In the genomic region with DNA sequence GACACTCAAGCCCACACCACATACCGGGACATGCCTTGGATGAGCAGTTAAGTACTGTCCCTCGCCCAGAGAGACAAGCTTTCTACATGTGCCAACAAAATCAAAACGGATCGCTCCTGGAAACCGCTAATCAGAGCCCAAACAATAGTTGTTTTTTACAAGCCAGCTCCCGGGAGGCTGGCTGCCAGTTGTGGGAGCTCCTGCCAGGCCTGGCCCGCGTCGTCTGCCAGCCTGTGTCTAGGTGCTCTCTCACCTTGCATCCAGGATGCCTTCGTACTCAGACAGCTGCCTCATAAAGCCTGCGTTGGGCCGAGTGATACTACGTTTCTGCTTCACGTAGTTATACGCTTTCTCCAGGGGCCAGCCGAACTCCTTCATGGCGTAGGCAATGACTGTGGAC, we compare ENCODE assay signal across 16 mouse cellular contexts. TPM values are rescaled to one million over a fixed set of nuclear protein-coding genes. Genes with fewer than 3 reads are reported as not detected.
DNase-seq lines count a peak whose midpoint lies in the region; ATAC-seq and TF ChIP-seq lines count a peak whose summit lies in the region.
"Had no signal": no experiment of that assay in that cellular context is flagged by ENCODE, and none has a peak within 500 bp of the region (broad histone marks: within the 10 kb centered on the region; RNA-seq: fewer than 3 reads in every experiment).

No protein-coding gene starts in this region.

- DNase-seq in forebrain, embryonic 10.5 days (ENCODE audit: extremely low spot score, low spot score), result no peak
- DNase-seq in layer of hippocampus, adult 2 months (ENCODE audit: low spot score in 2 of 2), result no peak
- no peak for DNase-seq in layer of hippocampus, adult 11-12 months (ENCODE audit: low spot score)
- DNase-seq in brain, embryonic 14.5 days (ENCODE audit: low read depth), result peak; percentile 66
- peak; percentile 55 for DNase-seq in forebrain, embryonic 14.5 days (ENCODE audit: low spot score)
- no peak for DNase-seq in thymus, postnatal 4 days
- no peak for DNase-seq in left cerebral cortex, adult 2 months (ENCODE audit: extremely low spot score in 1 of 2, low spot score in 2 of 2)
- DNase-seq: kidney, postnatal 25 days; lung, postnatal 4 days had no signal

- H3K36me3 ChIP-seq in forebrain, embryonic 10.5 days (replicated peaks), result peaks cover 94% of the 10 kb centered on the region
- H3K36me3 ChIP-seq in forebrain, embryonic 12.5 days (replicated peaks), result peaks cover 80% of the 10 kb centered on the region
- peaks cover 66% of the 10 kb centered on the region for H3K36me3 ChIP-seq in forebrain, embryonic 14.5 days (ENCODE audit: control insufficient read depth, insufficient read depth, low read length)

- H3K9me3 ChIP-seq in forebrain, embryonic 10.5 days, result no peaks in the 10 kb centered on the region
- no peaks in the 10 kb centered on the region for H3K9me3 ChIP-seq in forebrain, embryonic 12.5 days
- no peaks in the 10 kb centered on the region for H3K9me3 ChIP-seq in forebrain, embryonic 14.5 days (replicated peaks; ENCODE audit: control insufficient read depth, low read length)
- H3K9me3 ChIP-seq: intestine, embryonic 15.5 days; liver, embryonic 15.5 days had no signal

- H3K27me3 ChIP-seq in forebrain, embryonic 10.5 days (ENCODE audit: poor library complexity, severe bottlenecking), result no peaks in the 10 kb centered on the region
- no peaks in the 10 kb centered on the region for H3K27me3 ChIP-seq in forebrain, embryonic 12.5 days
- no peaks in the 10 kb centered on the region for H3K27me3 ChIP-seq in forebrain, embryonic 14.5 days (replicated peaks; ENCODE audit: control insufficient read depth, insufficient read depth, low read length)
- H3K27me3 ChIP-seq: intestine, embryonic 15.5 days; liver, embryonic 15.5 days had no signal

- no peak for ATAC-seq in forebrain, embryonic 12.5 days (ENCODE audit: low FRiP score)
- ATAC-seq in forebrain, embryonic 14.5 days, result no peak
- ATAC-seq: intestine, embryonic 15.5 days; midbrain, embryonic 16.5 days had no signal

- no peak overlapping the region for H3K4me3 ChIP-seq in forebrain, embryonic 10.5 days
- no peak overlapping the region for H3K4me3 ChIP-seq in forebrain, embryonic 12.5 days (replicated peaks)
- H3K4me3 ChIP-seq in layer of hippocampus, adult 2 months, result no peak overlapping the region
- H3K4me3 ChIP-seq in forebrain, embryonic 14.5 days (ENCODE audit: low read depth, low read length), result no peak overlapping the region
- no peak overlapping the region for H3K4me3 ChIP-seq in left cerebral cortex, adult 2 months
- H3K4me3 ChIP-seq: intestine, embryonic 15.5 days; liver, embryonic 15.5 days had no signal

- H3K9ac ChIP-seq in forebrain, embryonic 12.5 days, result no peak overlapping the region
- no peak overlapping the region for H3K9ac ChIP-seq in forebrain, embryonic 14.5 days (ENCODE audit: low read length)
- H3K9ac ChIP-seq: intestine, embryonic 15.5 days; liver, embryonic 15.5 days had no signal

- TF ChIP-seq CTCF in layer of hippocampus, adult 2 months (conservative IDR thresholded peaks at IDR 0.05), result no peak
- no peak for TF ChIP-seq CTCF in brain, embryonic 14.5 days (IDR thresholded peaks at IDR 0.05; ENCODE audit: borderline replicate concordance, extremely low read depth, insufficient read depth, insufficient read length)
- TF ChIP-seq CTCF in left cerebral cortex, adult 2 months (IDR thresholded peaks at IDR 0.05), result no peak

- H3K4me1 ChIP-seq in forebrain, embryonic 10.5 days, result no peaks in the 10 kb centered on the region
- H3K4me1 ChIP-seq in forebrain, embryonic 12.5 days, result no peaks in the 10 kb centered on the region
- H3K4me1 ChIP-seq in forebrain, embryonic 14.5 days (ENCODE audit: control insufficient read depth, insufficient read depth, low read length), result no peaks in the 10 kb centered on the region

- H3K27ac ChIP-seq in forebrain, embryonic 10.5 days, result 0 out of 2 replicates have a peak overlapping the region, but pooled peaks have one; percentile 53
- H3K27ac ChIP-seq in forebrain, embryonic 12.5 days, result no peak overlapping the region
- H3K27ac ChIP-seq in layer of hippocampus, adult 2 months, result peak overlapping the region; percentile 8; the same call in 1 of the 2 replicates
- peak overlapping the region; percentile 80 for H3K27ac ChIP-seq in forebrain, embryonic 14.5 days (ENCODE audit: low read depth, low read length)
- H3K27ac ChIP-seq in left cerebral cortex, adult 2 months, result no peak overlapping the region
- H3K27ac ChIP-seq: intestine, embryonic 15.5 days had no signal

- 96% methylated on average over 17 of the region's 17 CpGs for WGBS in forebrain, embryonic 10.5 days
- 89% methylated on average over 17 of the region's 17 CpGs for WGBS in forebrain, embryonic 12.5 days
- 64% methylated on average over 17 of the region's 17 CpGs for WGBS in forebrain, embryonic 14.5 days

- no peak overlapping the region for H3K4me2 ChIP-seq in forebrain, embryonic 12.5 days
- H3K4me2 ChIP-seq in forebrain, embryonic 14.5 days (ENCODE audit: low read length), result no peak overlapping the region
- H3K4me2 ChIP-seq: intestine, embryonic 15.5 days; liver, embryonic 15.5 days had no signal

- no peak for TF ChIP-seq POLR2A in brain, embryonic 14.5 days (IDR thresholded peaks at IDR 0.05; ENCODE audit: borderline replicate concordance, extremely low read depth, insufficient read depth, insufficient read length, poor library complexity, severe bottlenecking)

- intact Hi-C loops in left cerebral cortex, adult 2 months (cut with DNase I), result loop anchor here (5.0 to 10.0 kb wide), 2 partner anchors 43 to 585 kb away; a partner anchor contains a TSS

RNA-seq across cellular contexts. Expression of a gene that starts 41.6 kb away (rescaled TPM):
- polyA plus RNA-seq in forebrain, embryonic 10.5 days (2016; fragmentation: Nextera tagmentation; extraction: Ambion mirVana), result 209 and 210 TPM in 2 replicates
- 256 and 277 TPM in 2 replicates for polyA plus RNA-seq in forebrain, embryonic 12.5 days (2016; fragmentation: Nextera tagmentation; extraction: Ambion mirVana)
- total RNA-seq in layer of hippocampus, adult 2 months (2021), result 100 to 1,000 TPM in 1 of 2 experiments, 10 to 100 TPM in 1; 95.2 to 101 TPM
- polyA plus RNA-seq in brain, embryonic 14.5 days (2012; rRNA removed), result 136 and 202 TPM in 2 replicates
- 169 and 193 TPM in 2 replicates for polyA plus RNA-seq in forebrain, embryonic 14.5 days (2014; fragmentation: Nextera tagmentation; extraction: Ambion mirVana)
- total RNA-seq in left cerebral cortex, adult 2 months (2021), result 10 to 100 TPM; 77.9 to 84.3 TPM

RNA-seq across cellular contexts. Expression of a gene that starts 43.6 kb away (rescaled TPM):
- 13.9 and 17.5 TPM in 2 replicates for polyA plus RNA-seq in forebrain, embryonic 10.5 days (2016; fragmentation: Nextera tagmentation; extraction: Ambion mirVana)
- 19.0 and 19.9 TPM in 2 replicates for polyA plus RNA-seq in forebrain, embryonic 12.5 days (2016; fragmentation: Nextera tagmentation; extraction: Ambion mirVana)
- 10 to 100 TPM; 25.8 to 28.1 TPM for total RNA-seq in layer of hippocampus, adult 2 months (2021)
- polyA plus RNA-seq in brain, embryonic 14.5 days (2012; rRNA removed), result 12.2 and 19.2 TPM in 2 replicates
- polyA plus RNA-seq in forebrain, embryonic 14.5 days (2014; fragmentation: Nextera tagmentation; extraction: Ambion mirVana), result 16.0 and 16.6 TPM in 2 replicates
- 10 to 100 TPM; 28.2 to 28.6 TPM for total RNA-seq in left cerebral cortex, adult 2 months (2021)

RNA-seq across cellular contexts. Expression of a gene that starts 53.4 kb away (rescaled TPM):
- not detected in 2 replicates for polyA plus RNA-seq in forebrain, embryonic 10.5 days (2016; fragmentation: Nextera tagmentation; extraction: Ambion mirVana)
- polyA plus RNA-seq in forebrain, embryonic 12.5 days (2016; fragmentation: Nextera tagmentation; extraction: Ambion mirVana), result not detected in 2 replicates
- total RNA-seq in layer of hippocampus, adult 2 months (2021), result not detected
- polyA plus RNA-seq in brain, embryonic 14.5 days (2012; rRNA removed), result not detected in 2 replicates
- polyA plus RNA-seq in forebrain, embryonic 14.5 days (2014; fragmentation: Nextera tagmentation; extraction: Ambion mirVana), result not detected in 2 replicates
- total RNA-seq in left cerebral cortex, adult 2 months (2021), result not detected
- total RNA-seq: left cerebral cortex, postnatal 25 days had no signal
- polyA plus RNA-seq: heart, embryonic 16.5 days; liver, embryonic 15.5 days; midbrain, embryonic 16.5 days; neural tube, embryonic 14.5 days had no signal

Comparison
In these comparisons a context has a peak if more than half of its experiments do, and no peak if none do; other contexts are left out.
1. DNase-seq: peak in brain, embryonic 14.5 days (single experiment) and forebrain, embryonic 14.5 days (single experiment); none in forebrain, embryonic 10.5 days (single experiment), layer of hippocampus, adult 2 months (0 of 2), layer of hippocampus, adult 11-12 months (single experiment), thymus, postnatal 4 days (single experiment) and left cerebral cortex, adult 2 months (0 of 2).
2. H3K27ac ChIP-seq: peak in forebrain, embryonic 10.5 days (single experiment), layer of hippocampus, adult 2 months (single experiment) and forebrain, embryonic 14.5 days (single experiment); none in forebrain, embryonic 12.5 days (single experiment) and left cerebral cortex, adult 2 months (single experiment).